Mouse (Mus musculus) left cerebral cortex, adult 11 months (tissue): ENCODE results near the gene Gm13889.

Experiments
- DNase-seq: peaks from one replicate; pipeline ENCODE4 v3.0.0; 2022; ENCODE audit warnings: low spot score

Gene Gm13889

DNA sequence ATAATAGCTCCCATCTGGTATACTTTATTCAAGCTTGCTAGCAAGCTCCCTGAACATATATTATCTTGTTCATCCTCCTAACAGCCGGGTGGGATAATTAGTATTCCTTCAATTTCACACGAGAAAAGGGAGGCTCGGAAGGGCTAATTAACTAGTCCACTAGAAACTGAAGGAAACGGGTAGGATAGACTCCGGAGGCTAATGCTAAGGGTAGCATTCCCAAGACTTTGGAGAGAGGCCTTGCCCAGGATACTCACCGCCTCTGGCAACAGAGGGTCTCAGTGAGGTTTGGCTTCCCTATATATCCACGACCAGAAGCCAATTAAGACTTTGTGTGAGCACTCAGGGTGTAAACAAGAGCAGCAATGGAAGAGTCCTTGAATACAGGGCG, 779 bp upstream of the Gm13889 start:
- DNase-seq, result no peak

DNA sequence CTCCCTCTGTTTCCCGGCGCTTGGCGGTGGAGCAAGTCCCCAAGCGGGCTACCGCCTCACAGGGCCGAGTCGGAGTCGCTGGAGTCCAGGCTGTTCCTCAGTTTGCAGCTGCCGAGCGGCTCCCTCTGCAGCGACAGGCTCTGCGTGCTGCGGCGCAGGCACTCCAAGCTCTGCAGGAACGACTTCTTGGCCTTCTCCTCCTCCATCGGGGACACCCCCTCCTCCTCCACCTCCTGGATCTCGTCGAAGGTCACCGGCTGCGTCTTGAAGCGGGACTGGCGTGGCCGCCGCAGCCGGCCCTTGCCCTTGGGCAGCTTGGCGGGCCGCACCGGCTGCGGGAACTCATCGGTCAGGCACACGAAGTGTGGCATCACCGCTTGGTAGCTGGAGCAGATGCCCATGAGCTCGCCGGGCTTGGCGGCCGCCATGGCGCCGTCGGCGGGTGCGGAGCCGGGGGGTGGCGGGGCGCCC, 635 bp downstream of the Gm13889 start:
- DNase-seq, result no peak

DNA sequence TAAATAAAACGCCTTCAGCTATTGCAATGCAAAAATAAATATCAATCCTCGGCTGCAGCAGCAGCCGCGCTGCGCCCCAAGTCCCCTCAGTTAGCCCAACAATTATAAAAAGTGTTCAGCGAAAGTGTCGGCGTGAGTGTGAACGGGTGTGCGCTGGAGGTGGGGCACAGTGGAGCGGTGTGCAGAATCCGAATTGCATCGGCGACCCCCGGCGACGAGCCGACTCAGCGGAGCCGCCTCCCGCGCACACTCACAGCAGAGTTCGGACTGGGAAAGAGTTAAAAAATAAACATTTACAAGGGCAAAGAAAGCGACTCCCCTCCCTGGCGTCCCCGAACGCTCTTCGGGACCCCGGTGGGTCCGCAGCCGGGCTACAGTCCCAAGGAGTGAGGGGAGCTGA, 1.1 kb downstream of the Gm13889 start:
- DNase-seq, result no peak

DNA sequence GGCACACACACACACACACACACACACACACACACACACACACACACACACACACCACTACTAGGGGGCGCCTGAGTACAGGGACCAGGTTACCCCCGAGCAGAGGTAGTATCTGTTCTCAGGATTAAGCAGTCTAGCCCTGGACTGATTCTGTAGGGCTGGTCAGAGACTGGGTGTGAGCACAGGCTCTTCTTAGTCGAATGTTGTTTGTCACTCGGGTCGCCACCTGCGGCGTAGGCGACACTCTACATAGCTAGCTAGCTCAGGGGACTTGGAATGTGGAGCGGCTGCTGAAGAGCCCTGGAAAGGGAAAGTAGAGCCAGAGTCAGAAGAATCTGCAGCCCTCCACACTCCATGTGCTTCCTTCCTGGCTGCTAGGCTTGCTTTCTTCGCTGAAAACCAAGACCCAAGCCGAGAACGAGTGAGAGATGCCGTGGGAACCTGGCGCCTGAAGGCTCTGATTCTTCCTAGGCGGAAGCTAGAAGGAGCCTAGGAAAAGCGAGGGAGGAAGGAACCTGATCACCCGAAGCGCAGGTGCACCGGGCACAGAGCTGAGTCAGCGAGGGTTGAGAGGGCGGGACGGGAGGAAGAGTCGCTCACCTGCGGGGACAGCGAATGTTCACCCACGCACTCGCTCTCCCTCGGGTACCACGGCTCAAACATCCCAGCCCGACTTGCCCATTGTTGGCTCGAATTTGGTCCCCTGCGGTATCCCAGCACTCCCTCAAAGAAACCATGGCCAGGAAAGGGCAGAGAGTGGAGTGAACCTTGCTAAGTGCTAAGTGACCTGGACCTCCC, 2.0 kb downstream of the Gm13889 start:
- DNase-seq, result no peak

DNA sequence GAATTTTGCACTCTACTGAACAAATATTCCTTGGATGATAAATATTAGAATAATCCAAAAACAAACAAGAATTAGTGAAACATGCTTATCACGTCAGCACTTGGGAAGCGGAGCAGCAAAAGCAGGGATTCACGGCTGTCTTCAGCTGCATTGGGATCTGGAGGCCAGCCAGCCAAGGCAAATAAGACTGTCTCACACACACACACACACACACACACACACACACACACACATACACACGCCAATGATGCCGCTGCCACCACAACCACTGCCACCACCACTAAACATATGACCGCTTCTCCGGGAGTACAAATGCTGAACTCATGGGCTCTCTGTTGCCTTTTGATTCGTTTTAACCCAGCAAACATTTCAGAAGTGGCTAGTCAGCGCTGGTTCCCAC, 3.3 kb downstream of the Gm13889 start:
- DNase-seq, result no peak

DNA sequence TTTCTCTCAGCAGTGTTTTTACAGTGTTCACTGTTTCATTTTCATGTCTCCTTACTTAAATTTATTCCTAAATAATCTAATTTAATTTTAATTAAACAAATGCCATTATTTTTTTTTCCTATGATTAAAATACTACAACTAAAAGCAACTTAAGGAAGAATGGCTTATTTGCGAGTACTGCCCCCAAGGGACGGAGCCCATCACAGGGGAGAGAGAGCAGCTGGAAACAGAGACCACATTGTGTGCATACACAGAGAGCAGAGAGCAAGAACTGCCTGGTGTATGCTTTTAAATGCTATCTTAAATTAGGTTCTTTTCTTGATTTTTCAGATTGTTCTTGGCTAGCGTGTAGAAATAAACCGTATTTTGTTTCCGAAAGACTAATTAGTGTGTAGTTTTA, 10.0 kb downstream of the Gm13889 start:
- no peak for DNase-seq

DNA sequence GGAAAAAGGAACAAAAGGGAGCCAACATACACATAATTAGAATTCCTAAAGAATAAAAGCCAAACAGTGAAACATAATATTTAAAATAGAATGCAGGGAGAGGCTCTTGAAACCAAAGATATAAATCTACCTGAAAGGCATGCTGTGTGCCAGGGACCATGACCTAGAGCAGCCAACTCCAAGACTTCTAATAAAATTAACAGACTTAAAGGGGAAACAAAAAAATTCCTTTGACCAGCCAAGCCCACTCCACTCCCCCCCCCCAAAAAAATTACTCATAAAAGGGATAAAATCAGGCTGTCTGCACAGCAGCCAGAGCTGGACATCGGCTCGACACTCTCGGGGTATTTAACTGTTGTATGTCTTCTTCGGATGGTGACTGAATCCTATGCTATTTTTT, 12.1 kb downstream of the Gm13889 start:
- DNase-seq, result no peak

DNA sequence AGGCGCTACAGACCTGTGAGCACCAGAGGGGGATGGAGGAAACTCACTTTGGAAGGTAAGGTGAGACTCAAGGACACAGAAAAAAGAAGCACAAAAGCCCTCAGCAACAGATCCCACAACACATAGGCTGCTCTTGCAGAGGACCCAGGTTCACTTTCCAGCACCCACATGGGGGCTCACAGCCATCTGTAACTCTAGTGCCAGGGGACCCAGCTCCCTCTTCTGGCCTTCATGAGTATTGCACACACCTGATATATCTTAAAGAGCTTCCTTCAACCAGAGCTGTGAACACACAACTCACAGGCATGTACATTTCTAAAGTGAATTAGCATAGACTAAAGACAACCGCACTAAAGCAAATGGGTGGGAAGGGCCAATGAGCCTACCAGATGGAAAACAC, 12.9 kb downstream of the Gm13889 start:
- DNase-seq, result no peak

DNA sequence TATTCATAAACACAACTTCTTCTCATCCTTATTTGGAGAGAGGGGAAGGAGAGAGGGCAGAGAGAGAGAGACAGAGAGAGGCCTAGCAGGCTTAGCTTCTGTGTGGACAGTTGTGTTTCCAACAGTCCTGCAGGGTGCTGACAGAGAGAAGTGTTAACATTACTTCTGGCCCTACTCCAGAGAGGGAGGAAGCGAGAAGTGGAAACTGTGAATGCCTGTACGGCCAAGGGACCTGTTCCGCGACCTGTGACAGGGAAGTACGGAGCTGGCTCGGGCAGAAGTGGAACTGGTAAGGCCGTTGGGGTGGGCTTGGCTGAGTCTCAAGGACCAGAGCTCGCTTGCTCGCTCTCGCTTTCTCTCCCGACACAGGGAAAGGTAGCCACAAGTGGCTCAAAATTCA, 15.3 kb downstream of the Gm13889 start:
- no peak for DNase-seq

DNA sequence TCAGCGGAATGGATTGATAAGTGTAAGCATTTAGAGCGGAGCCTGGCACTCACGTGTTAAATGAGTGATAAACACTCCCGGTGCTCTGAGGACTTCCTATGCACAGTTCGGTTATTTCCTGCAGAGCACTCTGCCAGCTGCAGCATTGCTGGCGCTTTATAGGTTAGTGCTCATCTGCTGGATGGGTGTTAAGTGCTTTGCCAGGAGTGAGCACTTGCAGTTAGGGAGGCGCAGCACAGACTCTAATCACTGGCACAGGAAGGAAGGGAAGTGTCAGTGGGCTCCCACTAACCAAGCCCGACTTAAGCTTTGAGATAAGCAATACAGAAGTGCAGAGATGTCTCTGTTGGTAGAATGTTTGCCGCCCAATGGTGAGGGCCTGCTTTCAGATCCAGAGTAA, 18.5 kb downstream of the Gm13889 start:
- DNase-seq, result no peak

DNA sequence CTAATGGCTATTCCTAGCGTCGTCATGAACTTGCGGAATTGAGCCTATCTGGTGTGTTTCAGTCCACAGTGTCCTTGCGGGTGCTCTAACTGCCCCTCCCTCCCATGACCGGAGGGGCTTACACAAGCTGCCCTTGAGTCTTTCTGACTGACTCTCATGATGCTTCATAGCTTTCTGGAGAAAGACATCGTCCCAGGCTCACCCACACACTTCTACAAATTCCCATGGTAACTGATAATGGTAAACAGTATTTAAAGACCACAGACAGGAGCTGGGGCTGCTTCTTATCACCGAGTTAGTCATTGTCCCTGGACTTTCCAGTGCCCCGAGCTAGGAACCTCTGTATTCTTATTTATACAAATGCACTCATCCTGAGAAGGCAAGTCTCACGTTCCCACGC, 28.1 kb downstream of the Gm13889 start:
- no peak for DNase-seq

DNA sequence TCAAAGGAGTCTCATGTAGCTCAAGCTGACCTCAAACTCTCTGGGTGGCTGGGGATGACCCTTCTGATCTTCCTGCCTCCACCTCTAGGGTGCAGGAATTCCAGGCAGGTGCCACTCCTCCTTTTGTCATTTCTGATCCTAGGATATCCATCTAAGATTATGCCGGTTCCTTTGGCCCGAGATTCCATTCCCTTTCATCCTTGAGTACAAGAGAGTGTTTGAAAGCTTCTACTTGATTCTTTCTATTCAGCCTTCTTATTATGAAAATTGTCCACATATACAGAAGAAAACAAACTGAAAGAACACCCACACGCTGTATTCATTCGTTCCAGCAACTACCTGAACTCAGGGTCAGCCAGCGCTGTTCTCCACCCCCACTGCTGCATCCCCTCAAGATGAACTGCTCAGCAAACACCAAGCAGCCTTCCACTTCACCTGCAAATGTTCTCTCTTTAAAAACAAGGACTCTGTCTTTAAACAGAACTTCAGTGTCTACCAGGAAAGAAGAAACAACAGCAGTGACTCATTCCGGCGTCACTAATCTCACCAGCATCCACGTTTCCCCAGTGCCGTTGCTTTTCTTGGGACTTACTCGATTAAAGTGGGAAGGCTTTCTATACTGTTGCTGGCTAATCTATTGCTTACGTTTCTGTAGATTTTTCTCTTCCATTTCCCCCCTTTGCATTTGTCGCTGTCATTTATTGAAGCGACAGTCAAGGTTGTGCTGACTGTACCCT, 29.1 kb downstream of the Gm13889 start:
- no peak for DNase-seq

DNA sequence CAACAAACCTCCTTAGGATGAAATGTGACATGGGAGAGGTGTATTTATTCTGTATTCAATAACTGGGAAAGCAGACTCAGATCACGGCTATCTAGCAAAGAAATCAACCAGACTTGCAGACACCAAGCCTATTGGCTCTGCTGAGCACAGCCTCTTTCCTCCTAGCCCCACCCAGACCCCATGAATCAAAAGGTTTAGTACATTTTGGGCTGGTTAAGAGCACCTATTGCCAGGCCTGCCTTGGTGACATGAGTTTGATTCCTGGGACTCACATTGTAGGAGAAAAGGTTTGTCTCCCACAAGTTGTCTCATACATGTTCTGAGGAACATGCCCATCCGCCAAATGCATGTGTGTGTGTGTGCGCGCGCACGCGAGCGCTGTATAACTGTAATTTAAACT, 30.9 kb downstream of the Gm13889 start:
- no peak for DNase-seq

DNA sequence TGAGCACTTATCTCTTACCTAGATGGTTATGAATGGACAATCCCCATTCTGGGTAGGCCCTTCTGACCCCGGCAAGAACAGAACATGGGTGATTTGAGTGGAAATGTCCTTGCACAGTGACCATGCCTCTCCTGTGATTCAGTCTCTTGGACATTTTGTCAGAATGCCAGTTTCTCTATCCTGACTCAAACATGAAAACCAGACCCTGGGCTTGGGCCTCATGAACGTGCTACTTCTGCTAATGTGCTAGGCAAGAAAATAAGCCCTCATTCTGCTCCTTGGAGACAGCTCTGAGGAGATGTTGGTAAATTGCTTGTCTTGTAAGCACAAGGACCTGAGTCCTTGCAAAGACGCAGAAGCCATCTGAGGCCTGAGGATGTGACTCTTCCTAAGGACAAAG, 37.9 kb downstream of the Gm13889 start:
- DNase-seq, result no peak

DNA sequence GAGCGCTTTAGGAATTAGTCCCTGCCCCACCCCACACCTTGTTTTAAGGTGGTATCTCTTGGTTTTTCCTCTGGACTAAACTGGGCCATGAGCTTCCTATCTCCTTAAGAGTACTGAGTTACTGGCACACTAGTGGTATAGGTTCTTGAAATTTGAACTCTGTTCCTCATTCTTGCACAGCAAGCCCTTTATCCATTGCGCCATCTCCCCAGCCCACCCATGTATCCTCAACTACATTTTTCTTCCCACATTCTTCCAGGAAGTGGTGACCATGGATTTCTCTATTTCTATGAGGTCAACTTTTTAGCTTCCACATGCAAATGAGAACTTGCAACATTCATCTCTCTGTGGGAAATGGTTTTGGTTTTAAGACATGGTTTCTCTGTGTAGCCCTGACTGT, 43.4 kb downstream of the Gm13889 start:
- DNase-seq, result no peak

DNA sequence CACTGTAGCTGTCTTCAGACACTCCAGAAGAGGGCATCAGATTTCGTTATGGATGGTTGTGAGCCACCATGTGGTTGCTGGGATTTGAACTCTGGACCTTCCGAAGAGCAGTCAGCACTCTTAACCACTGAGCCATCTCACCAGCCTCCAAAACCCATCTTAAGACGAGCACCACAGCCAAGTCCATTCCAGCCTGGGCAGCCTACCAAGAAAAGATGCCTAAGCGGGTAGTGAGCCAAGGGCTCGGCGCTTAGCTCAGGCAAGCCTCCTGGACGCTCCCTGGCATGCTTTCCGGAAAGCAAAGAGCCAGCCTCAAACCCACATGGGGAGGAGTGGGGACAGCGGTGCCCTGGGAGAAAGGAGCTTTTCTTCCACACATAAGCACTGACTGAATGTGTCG, 45.1 kb downstream of the Gm13889 start:
- no peak for DNase-seq

DNA sequence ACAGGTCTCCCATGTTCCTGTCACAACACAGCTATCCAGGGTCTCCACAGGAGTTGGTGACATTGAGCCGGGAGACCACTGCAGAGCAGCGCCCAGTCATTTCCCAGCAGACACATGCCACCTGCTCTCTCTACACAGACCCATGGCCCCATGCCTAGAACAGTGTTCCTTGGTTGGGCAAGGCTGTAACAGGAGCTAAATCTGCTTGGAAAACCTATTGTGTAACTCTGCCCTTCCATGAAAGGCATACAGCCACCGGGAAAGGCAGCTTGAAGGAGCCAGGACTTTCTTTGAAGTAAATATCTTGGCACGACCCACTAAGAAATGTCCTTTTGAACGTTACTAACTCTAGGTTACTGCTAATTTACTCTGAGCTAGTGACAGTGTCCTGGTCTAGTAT, 47.3 kb downstream of the Gm13889 start:
- no peak for DNase-seq

DNA sequence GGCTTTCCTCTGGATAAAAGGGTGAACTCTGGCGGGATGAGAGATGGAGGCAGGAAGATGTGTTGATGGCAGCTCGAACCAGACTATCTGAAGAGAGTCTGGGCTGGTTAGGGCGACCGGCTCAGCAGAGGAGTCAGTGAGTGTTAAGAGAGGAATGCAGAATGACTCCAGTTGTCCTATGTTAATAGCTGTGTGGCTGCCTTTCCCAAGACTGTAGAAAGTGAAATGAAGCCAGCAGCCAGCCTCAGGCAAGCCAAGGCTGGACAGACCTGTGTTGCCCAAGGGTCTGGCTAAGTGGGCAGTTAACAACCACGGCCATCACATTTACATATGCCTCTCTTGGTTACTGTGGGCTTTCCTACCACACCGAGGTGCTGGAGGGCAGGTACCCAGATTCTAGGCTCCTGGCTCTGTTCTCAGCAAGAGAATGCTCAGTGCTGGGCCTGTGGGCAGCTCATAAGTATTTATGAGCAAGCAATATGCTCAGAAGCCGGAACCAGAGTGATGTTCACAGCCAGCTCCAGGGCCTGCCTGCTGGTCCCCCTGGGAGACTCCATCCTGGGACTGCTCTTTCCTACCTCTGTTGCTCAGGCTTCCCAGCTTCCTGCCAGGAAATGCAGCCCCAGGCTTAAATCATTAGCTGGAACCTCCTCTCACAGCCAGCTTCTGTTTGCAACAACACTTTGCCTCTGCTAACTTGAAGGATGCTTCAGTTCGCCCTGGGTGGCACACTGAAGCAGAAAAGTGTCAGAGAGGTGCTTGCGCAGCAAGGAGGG, 49.3 kb downstream of the Gm13889 start:
- DNase-seq, result no peak

DNA sequence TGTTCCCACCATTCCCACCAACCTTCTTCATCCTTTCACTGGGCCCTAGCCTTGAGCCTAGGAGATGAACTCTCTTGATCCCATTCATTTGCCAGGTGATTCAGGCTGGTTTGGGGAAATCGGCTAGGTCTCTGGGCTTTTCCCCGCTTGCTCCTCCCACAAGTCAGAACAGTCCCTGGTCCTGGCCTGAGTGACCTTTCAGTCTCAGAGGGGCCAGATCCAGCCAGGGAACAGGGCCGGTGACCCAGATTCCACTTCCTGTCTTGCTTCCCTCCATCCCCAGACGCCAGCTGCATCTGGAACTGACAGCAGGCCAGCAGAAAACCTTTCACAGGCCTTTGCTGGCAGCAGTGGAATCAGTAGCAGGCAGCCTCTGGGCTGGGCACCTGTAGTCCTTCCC, 50.7 kb downstream of the Gm13889 start:
- DNase-seq, result no peak
